Mouse (Mus musculus): ENCODE results near the gene Pla2g2e. TPM values are rescaled to one million over a fixed set of nuclear protein-coding genes. Genes with fewer than 3 reads are reported as not detected.
"Not testable (repeated sequence)": the region's sequence is repeated elsewhere in the genome, so short reads cannot be mapped to it uniquely, and the experiment has no call there.

The Pla2g2e gene
- 1 to 10 TPM; 1.1 to 4.1 TPM for total RNA-seq (2021)
- long read RNA-seq, experiment 1, partial matches to known transcripts = 0 of 1 reads
- long read RNA-seq, experiment 1, other reads (novel, unspliced or antisense) = 0 of 1 reads
- long read RNA-seq, experiment 2 = 0 reads

DNA sequence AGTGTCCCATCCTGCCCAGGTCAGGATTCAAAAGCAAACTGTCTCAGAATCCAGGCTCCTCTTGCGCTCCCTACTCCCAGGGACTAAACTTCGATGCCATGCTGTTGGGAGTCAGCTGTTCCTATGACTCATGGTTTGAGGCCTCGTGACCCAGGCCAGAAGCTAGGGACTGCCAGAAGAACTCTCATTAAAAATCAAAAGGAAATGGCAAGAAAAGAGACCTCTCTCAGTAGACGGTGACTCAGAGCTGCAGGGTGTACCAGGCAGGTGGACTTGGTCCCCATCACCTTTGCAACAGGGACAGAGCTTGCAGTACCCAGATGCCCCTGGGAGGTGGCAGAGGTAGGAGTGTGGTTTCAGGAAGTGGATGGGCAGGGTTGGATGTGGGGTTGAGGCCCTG, at the start of gene Pla2g2e:
Gene Pla2g2e, plus strand, starts transcription at position 212 of the 400 bp plus-strand sequence.
- peak; percentile 37 for DNase-seq

DNA sequence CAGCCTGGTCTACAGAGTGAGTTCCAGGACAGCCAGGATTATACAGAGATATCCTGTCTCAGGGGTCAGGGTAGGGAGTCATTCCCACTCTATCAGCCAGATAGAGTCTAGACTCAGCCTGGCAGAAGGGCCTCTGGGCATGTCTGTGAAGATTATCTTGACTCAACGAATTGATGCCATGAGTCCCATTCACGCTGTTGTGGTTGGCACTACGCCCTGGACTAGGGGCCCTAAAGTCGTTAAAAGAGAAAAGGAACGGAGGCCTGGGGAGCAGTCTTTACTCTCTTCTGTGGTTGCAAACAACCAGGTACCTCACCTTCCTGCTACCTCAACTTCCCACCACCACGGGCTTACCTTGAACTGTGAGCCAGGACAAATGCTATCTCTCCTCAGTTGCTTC, 37.9 kb upstream of the Pla2g2e start:
- DNase-seq = no peak

- no peak for DNase-seq
Measured at GRCm38 (mm10) chr4:138840726-138841125, 37.0 kb upstream of the Pla2g2e start.

GRCm38 (mm10) chr4:138841386-138841785, 36.4 kb upstream of the Pla2g2e start:
- DNase-seq = no peak

DNA sequence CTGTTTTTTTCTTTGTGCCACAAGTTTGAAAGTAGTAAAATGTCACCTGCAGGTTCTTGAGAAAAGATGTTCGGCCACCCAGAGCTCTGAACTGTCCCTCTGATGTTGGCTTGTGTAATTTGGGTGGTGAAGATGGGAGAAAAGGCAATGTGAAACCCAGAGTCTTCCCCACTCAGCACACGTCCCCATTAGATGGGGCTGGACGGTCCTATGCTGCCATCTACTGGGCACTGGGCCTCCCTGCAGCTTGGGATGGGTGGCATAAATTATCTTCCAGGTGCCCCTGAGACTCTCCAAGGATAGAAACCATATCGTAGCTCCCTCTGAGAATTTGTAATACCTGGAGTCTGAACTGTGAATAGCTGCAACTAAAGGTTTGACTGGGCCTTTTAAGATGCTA, 26.3 kb upstream of the Pla2g2e start:
- DNase-seq = peak; percentile 86

DNA sequence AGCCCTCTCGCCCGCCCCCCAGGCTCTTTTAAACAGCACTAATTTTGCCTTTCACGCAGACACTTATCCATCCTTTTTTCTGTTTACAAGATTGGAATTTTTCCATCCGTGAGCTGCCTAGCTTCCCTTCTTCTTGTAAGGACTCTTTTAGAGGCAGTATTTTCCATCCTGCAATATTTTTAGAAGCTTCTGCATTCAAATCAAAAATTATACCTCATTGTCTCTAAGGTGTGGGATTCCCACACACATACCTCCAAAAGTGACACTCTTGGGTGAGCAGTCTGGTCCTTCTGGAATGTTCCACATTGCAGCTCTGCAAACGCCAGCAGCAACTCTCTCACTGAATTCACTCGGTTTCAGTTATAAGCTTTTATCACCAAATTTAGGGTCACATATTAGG, 24.8 kb upstream of the Pla2g2e start:
- DNase-seq = no peak

DNA sequence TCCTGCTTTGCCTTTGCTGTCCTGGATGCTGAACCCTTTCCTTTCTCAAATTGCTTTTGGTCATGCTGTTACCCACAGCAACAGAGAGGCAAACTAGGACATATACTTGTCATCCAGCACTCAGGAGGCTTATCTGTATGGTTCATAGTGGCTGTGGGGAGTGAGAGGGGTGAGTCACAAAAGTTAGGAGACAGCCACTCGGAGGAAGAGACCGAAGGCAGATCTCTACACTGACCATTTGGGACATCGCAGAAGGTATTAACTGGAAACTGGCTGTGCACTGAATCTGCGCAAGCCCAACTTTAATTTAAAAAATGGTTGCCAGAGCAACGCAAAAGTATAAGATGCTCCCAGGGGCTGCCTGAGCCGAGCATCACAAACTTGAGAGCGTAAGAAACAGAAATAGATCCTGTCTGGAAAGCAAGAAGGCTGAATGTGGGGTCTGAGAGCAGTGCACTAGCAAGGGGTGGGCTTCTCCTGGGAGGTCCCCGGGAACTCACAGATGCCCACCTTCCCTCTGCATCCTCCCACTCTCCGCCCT, 22.6 kb upstream of the Pla2g2e start:
- no peak for DNase-seq

- DNase-seq = peak; percentile 76
Measured at GRCm38 (mm10) chr4:138856491-138856890, 21.3 kb upstream of the Pla2g2e start.

DNA sequence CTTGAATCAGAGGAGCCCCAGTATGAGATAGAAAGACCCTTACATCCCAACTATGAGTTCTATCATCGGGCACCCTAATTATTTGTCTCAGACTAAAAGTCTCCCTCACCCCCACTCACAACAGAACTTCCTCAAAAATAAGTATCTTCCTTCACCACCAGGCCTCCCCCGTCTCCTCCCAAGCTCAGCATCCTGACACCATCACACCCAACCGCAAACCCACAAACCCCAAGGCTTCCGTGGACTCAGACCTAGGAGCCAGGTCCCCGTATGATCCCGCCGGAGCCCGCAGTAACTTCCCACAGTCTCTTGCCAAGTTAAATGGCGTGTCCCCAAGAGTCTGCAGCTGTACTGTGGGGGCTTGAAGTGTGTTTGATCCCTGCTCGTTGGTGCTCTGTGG, 20.2 kb upstream of the Pla2g2e start:
- no peak for DNase-seq

DNA sequence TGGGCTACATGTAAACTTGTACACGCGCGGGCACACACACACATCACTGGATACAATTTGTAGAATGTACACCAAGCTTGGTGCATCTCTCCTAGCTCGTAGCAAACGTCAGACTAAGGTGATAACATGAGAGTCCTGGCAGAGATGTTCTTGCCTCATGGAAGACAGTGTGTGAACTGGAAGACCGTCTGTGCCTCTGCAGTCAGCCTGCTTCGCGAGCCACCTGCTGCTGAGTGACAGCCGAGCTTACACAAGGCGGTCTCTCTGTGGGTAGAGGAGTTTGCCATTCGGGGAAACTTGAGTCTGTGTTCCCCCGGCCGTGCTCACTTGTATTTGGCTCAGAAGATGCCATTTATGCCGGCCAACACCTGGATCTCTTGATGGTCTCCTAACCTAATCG, 19.3 kb upstream of the Pla2g2e start:
- no peak for DNase-seq

GRCm38 (mm10) chr4:138859245-138859644, 18.5 kb upstream of the Pla2g2e start:
- no peak for DNase-seq

- peak; percentile 86 for DNase-seq
Measured at GRCm38 (mm10) chr4:138859728-138860127, 18.0 kb upstream of the Pla2g2e start.

DNA sequence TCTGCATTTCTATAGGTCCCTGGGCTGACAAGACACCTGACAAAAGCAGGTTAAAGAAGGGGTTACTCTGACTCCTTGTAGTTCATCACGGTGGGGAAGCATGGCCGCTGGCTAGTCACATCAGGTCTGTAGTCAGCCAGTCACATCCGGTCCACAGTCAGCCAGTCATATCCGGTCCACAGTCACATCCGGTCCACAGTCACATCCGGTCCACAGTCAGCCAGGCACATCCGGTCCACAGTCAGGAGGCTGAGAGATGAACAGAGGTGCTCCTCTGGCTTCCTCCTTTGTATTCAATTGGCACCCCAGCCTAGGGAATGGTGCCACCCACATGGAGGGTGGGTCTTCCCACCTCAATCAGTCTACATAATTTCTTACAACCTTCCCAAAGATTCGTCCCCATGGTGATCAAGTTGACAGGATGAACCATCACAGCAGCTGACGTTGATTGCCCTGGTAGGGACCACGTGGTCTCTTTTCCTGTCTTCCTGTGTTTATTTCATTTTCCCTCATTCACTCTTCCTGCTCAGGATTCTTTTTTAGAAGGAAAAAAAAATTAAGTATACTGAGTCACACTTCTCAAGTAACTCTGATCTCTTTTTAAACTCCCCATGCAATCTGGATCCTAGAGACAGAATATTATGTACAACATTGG, 14.3 kb upstream of the Pla2g2e start, which contains the start of gene Pla2g5:
Gene Pla2g5, minus strand, starts transcription at position 139 of the 655 bp plus-strand sequence.
- DNase-seq = no peak

DNA sequence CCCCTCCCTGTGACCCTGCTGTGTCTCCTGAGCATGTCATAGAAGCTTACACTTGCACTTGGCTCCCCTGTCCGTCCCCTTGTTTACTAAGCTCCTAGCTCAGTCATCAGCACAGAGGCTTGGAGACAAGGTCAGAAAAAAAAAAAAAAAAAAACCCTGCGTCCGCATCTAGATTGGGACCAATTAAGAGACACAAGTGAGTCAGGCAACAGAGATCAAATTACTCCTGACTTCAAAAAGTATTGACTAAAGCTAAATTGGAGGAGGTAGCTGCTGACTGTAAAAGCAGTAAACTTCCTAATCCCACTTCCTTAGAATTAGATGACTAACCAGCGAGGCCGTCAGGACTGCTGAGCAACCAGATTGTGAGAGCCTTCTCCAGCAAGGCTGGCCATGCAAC, 12.7 kb upstream of the Pla2g2e start:
- DNase-seq = no peak

- DNase-seq = no peak
Measured at GRCm38 (mm10) chr4:138865991-138866390, 11.8 kb upstream of the Pla2g2e start.

DNA sequence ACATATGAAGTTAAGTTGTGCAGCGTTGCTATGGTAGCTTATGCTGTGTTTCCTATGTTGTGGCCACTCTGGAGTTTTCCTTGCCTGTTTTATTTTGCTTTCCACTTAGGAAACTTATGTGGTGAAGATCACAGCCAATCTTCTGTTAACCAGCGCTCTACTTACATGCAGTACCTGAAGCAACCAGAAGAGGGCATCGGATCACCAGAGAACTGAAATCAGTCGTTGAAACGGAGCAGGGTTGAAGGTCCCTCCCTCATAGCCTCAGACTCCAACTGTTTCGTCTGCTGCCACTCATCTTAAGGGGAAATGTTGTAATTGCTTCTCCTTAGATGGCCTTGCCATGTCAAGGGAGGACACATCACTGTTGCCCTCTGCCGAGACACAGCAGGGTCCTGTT, 11.3 kb upstream of the Pla2g2e start:
- peak; percentile 86 for DNase-seq

DNA sequence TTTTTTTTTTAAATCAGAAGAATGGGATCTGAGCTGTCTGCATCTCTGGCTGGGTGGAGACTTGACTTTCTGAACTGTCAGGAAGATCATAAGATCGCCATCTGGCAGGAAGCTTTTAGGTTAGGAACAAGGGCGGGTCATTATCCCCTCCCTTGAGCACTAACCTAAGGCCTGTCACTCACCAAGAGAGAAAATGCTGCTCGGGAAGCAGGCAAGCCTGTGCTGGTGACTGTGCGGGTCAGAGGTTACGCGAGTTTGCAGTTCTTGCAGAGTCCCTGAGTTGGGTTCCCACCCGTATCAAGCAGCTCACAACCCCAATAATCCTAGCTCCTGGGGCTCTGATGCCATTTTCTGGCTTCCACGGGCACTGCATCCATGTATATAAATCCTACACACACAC, 9.1 kb upstream of the Pla2g2e start:
- DNase-seq = no peak

DNA sequence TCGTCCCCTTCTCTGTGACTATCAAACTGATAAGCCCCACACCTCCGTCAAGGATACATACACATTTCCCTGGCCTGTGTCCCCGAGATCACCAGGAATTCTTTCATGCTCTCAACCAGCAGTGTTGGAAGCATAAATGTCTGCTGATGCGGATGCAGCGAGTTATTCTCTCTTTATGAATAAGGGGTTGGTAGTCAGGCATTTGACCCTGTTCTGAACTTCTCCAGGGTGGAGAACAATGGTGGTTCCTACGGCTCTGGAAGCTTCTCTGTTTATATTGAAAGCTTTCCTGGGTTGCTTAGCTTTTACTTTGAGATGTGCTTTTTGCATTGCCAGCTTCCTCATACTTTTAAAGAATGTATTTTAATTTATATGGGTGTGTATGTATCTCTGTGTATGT, 3.9 kb upstream of the Pla2g2e start, which contains the start of gene Gm13030:
Gene Gm13030, minus strand, starts transcription at position 101 of the 400 bp plus-strand sequence.
- no peak for DNase-seq

DNA sequence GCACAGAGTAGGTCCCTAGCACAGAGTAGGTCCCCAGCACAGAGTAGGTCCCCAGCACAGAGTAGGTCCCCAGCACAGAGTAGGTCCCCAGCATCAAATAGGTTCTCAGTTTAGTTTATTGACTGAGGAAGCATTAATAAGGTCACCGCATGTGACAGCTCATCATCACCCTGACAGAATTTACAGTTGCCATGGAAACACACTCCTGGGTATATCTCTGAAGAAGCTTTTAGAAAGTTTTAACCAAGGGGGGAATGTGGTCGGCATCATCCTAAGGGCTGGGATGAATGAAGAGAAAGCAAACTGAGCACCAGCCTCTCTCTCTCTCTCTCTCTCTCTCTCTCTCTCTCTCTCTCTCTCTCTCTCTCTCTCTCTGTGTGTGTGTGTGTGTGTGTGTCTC, 2.5 kb upstream of the Pla2g2e start:
- not testable (repeated sequence) for DNase-seq

DNA sequence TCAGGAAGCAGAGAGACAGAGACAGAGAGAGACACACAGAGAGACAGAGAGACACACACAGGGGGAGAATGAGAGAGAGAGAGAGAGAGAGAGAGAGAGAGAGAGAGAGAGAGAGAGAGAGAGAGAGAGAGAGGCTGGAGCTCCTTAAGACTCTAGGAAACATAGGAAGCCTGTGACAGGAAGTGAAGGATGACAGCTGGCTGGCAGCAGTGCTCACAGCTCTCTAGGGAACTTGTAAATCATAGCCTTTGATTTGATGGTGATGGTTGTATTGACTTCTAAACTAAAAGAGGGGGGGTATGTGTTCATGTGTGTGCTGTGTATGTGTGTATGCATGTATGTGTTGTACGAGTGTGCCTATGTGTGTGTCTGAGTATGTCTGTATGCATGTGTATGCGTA, 1.8 kb upstream of the Pla2g2e start:
- DNase-seq = no peak

DNA sequence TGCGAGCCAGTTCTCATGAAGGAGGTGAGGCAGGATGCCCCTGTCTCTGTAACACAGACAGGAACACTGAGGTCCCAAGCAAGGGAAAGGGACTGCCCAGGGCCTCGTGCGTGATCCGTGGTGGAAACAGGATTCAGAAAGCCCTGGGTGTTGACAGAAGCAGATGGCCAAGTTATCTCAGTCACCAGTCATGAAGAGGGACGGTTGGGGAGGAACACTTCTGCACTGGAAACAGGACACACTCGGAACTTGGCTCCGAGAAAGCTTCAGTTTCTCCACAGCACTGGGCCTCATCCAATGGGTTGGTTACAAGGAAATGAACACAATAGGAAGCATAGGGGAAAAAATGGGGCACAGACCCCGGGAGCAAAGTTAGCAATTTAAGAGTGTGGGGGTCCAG, 1.0 kb downstream of the Pla2g2e start:
- peak; percentile 28 for DNase-seq

DNA sequence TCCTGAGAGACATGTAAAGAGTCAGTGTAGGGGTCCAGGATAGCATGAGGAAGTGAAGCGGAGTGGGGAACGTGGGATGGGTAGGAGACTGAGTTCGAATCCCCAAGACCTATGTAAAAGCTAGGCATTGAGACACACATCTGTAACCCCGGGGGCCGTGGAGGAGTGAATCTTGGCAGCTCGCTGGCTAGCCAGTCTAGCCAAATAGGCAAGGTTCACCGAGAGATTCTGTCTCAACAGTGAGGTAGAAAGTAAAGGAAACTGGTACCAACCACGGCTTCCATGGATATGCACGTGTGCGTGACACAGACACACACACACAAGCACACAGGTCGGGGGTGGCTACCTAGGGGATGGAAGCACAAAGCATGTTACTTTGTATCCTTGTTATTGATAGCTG, 2.1 kb downstream of the Pla2g2e start:
- peak; percentile 46 for DNase-seq

- peak; percentile 42 for DNase-seq
Measured at GRCm38 (mm10) chr4:138880811-138881584, 3.3 kb downstream of the Pla2g2e start.
